Mouse (Mus musculus): ENCODE results near the gene Xpnpep2. TPM values are rescaled to one million over a fixed set of nuclear protein-coding genes. Genes with fewer than 3 reads are reported as not detected.

The Xpnpep2 gene
- polyA plus RNA-seq, 1 experiment from 2014 or later: 2.3 TPM

DNA sequence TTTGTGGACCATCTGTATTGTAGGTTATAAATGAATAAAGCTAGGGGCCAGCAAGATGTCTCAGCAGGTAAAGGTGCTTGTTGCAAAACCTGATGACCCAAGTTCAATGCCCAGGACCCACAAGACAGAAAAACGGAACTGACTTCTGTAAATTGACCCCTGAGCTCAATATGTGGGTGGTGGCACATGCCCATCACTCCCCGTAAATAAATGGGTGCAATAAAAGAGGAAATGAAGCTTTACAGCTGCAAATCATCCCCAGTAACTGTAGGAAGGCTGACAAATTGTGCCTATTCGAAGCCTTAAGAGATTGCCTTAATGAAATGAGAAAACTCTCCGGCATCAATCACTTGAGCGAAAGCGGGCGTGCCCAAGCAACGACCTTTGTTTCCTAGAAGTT lies 11.9 kb upstream of the Xpnpep2 start:
- no peak overlapping the region for H3K4me2 ChIP-seq (replicated peaks)

DNA sequence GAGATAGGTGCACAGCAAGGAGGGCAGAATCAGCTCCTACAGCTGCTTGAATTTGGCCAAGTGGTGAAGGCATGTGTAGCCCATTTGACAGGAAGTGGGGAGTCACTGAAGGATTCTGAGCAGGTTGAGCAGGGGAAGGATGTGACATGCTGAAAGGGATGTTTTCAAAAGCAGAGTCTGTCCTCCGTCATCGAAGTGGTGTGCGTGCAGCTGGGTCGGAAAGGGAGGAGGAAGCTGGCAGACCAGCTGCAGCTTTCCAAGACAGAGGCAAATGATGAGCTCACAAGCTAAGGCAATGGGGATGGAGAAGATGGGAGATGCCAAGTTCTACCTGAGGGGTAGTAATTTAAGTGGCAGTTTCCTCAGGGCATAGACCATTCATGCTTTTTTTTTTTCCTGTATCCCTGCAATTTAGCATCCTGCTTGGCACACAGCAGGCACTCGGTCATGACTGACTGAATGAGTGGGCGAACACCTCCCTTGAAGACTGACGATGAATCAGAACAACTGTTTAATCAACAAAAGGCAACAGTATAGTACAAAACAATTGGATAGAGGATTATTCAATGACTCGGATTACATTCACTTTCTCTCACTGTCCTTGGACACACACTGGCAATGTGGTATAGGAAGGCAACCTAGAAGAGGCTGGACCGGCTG lies 9.9 kb upstream of the Xpnpep2 start:
- WGBS: 71% methylated on average over 9 of the region's 9 CpGs
- Histone ChIP-seq H3K9me3 (replicated peaks) (no peaks in the 10 kb centered on the region), H3K27me3 (no peaks in the 10 kb centered on the region), H3K27ac (no peak overlapping the region), H3K9ac (no peak overlapping the region), H3K4me2 (replicated peaks) (no peak overlapping the region), H3K4me3 (no peak overlapping the region), H3K36me3 (no peaks in the 10 kb centered on the region), H3K4me1 (no peaks in the 10 kb centered on the region)
- no peak for ATAC-seq (ENCODE audit: low FRiP score)

More for the DNA sequence above, 11.9 kb upstream of the Xpnpep2 start:
- Histone ChIP-seq H3K9ac (no peak overlapping the region), H3K27ac (no peak overlapping the region), H3K36me3 (no peaks in the 10 kb centered on the region), H3K4me3 (no peak overlapping the region), H3K4me1 (no peaks in the 10 kb centered on the region), H3K27me3 (no peaks in the 10 kb centered on the region), H3K9me3 (replicated peaks) (no peaks in the 10 kb centered on the region)
- WGBS: 69% methylated on average over 8 of the region's 8 CpGs
- no peak for ATAC-seq (ENCODE audit: low FRiP score)

DNA sequence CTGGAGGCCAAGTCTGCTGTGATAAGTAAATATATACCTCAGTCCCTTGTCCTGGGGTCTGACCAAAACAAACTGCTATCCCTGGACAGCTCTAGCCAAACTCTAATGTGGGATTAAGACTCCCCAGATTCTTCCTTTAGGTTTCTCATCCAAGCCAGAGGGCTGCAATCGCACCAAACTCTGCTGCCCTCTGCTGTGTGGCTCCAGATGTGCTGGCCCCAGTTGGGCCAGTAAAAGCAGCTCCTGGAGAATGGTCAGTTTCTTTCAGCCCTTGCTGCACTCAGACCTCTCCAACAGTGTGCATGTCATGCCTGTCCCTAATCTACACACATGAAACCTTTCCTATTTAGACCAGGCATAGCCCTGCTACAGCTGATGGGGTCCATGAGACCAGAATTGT lies 8.7 kb upstream of the Xpnpep2 start:
- no peaks in the 10 kb centered on the region for H3K9me3 ChIP-seq (replicated peaks)
- H3K9ac ChIP-seq: no peak overlapping the region
- no peaks in the 10 kb centered on the region for H3K27me3 ChIP-seq
- WGBS: 20% methylated on average over 1 of the region's 1 CpGs
- H3K4me3 ChIP-seq: no peak overlapping the region
- no peak overlapping the region for H3K4me2 ChIP-seq (replicated peaks)
- no peak for ATAC-seq (ENCODE audit: low FRiP score)
- H3K4me1 ChIP-seq: no peaks in the 10 kb centered on the region
- no peak overlapping the region for H3K27ac ChIP-seq
- no peaks in the 10 kb centered on the region for H3K36me3 ChIP-seq

DNA sequence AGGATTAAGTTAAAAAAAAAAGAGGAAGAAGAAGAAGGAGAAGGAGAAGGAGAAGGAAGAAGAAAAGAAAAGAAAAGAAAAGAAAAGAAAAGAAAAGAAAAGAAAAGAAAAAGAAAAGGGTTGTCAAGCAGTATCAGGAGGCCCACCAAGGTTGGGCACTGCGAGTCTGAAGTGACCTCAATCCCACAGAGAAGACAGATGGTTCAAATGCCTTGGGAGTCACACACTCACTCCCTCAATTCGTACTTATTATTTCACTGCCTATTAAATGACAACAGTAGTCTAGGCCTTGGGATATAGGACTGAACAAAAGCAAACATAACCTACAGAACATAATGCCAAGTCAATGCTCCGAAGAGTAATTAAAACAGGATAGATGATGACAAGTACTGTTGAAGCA lies 5.3 kb upstream of the Xpnpep2 start:
- Histone ChIP-seq H3K4me1 (no peaks in the 10 kb centered on the region), H3K27ac (no peak overlapping the region), H3K36me3 (no peaks in the 10 kb centered on the region), H3K4me3 (no peak overlapping the region), H3K4me2 (replicated peaks) (no peak overlapping the region), H3K27me3 (no peaks in the 10 kb centered on the region), H3K9me3 (replicated peaks) (no peaks in the 10 kb centered on the region), H3K9ac (no peak overlapping the region)
- 79% methylated on average over 3 of the region's 3 CpGs for WGBS
- no peak for ATAC-seq (ENCODE audit: low FRiP score)

DNA sequence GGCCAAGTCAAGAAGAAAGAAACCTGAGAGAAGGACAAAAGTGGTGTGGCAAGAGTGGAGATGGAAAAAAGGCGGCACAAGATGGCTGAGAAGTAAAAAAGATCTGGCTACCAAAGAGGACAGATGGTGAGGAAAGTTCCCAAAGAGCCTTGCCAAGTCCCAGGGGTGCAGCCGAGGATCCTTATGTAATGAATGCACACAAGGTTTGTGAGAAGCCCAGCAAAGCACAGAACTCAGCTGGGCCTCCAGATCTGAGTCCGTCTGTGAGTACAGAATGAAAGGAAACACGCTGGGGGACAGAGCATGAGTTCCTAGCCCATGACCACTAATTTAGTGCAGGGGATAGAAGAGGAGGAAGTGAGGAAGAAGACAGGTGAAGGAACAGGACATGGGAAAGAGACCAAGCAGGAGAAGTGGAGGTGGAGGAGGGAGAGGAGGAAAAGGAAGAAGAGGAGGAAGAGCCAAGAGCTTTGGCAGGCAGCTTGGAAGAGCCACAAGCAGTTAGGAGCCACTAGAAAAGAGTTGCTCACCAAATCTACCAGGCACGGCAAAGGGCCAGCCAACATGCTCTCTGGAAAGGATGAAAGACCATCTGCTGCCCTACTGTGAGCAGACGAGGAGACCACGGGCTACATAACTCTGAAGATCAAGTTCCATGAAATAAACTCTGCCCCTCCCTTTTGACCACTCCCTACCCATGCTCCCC lies 3.6 kb upstream of the Xpnpep2 start:
- H3K4me2 ChIP-seq (replicated peaks): no peak overlapping the region
- 79% methylated on average over 7 of the region's 7 CpGs for WGBS
- no peak for ATAC-seq (ENCODE audit: low FRiP score)
- no peak overlapping the region for H3K4me3 ChIP-seq
- no peak overlapping the region for H3K27ac ChIP-seq
- H3K36me3 ChIP-seq: no peaks in the 10 kb centered on the region
- no peaks in the 10 kb centered on the region for H3K9me3 ChIP-seq (replicated peaks)
- no peaks in the 10 kb centered on the region for H3K4me1 ChIP-seq
- H3K27me3 ChIP-seq: no peaks in the 10 kb centered on the region
- H3K9ac ChIP-seq: no peak overlapping the region

DNA sequence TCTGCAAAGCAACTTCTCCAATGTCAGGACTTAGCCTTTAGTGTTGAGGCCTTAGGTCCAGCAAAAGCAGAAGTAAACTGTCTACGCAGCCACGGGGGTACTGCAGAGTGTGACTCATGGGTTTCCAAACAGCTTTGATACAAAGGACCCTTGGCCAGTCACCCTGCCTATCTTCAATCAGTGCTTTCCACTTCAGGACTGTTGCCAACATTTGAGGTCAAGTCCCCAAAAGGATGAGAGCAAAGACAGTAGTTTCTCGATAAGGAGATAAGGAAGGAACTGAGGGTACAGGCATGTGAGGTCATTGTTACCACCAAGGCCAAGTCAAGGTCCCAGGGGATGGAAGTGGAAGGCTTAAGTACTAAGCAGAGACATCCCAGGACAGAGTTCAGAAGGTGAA lies 2.3 kb upstream of the Xpnpep2 start:
- no peak for ATAC-seq (ENCODE audit: low FRiP score)
- WGBS: 88% methylated on average over 3 of the region's 3 CpGs

DNA sequence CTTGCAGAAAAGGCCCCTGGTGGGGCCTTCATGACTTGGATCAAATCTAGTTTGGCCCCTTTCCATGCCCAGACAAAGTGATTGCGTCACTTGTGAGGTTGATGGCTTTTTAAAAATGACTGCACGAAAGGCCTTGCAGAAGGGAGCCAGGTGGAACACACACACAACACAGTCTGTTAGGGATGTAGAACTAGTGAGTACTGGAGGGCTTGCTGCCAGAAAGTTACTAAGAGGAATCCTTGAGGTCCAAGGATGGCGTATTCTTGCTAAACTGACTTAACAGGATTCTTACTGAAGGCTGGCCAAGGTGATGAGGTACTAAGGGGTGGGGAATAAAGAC lies 761 bp downstream of the Xpnpep2 start:
- no peaks in the 10 kb centered on the region for H3K27me3 ChIP-seq
- no peak for ATAC-seq (ENCODE audit: low FRiP score)
- H3K36me3 ChIP-seq: no peaks in the 10 kb centered on the region
- no peak overlapping the region for H3K4me2 ChIP-seq (replicated peaks)
- no peak overlapping the region for H3K9ac ChIP-seq
- no peaks in the 10 kb centered on the region for H3K4me1 ChIP-seq
- no peak overlapping the region for H3K27ac ChIP-seq
- H3K4me3 ChIP-seq: no peak overlapping the region
- 93% methylated on average over 3 of the region's 3 CpGs for WGBS
- H3K9me3 ChIP-seq (replicated peaks): no peaks in the 10 kb centered on the region

More for the DNA sequence above, 2.3 kb upstream of the Xpnpep2 start:
- no peaks in the 10 kb centered on the region for H3K4me1 ChIP-seq
- H3K9ac ChIP-seq: no peak overlapping the region
- no peaks in the 10 kb centered on the region for H3K36me3 ChIP-seq
- no peak overlapping the region for H3K4me3 ChIP-seq
- H3K9me3 ChIP-seq (replicated peaks): no peaks in the 10 kb centered on the region
- no peaks in the 10 kb centered on the region for H3K27me3 ChIP-seq
- no peak overlapping the region for H3K27ac ChIP-seq
- no peak overlapping the region for H3K4me2 ChIP-seq (replicated peaks)

DNA sequence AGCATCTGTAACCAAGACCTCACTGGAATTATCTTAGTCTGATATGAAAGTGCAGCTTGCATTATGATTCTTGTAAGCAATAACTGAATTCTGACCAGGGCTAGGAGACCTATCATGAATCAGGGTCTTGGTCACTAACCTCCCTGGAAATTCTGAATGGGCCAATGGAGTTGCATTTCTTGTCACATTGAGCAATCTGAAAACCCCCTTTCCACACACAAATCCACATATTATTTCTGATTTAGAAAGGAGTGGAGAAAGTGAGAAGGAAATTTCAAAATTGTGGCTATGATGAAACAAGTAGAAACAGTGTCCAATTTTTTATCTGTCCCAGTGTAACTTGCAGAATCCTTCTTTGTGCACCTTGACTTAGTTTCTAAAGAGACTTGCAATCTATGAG lies 10.8 kb downstream of the Xpnpep2 start:
- no peaks in the 10 kb centered on the region for H3K9me3 ChIP-seq (replicated peaks)
- peaks cover 3% of the 10 kb centered on the region; the same call in 1 of the 2 replicates for H3K27me3 ChIP-seq
- H3K4me1 ChIP-seq: no peaks in the 10 kb centered on the region
- H3K4me2 ChIP-seq (replicated peaks): no peak overlapping the region
- no peak for ATAC-seq (ENCODE audit: low FRiP score)
- no peaks in the 10 kb centered on the region for H3K36me3 ChIP-seq
- no peak overlapping the region for H3K4me3 ChIP-seq
- H3K27ac ChIP-seq: no peak overlapping the region
- H3K9ac ChIP-seq: no peak overlapping the region

DNA sequence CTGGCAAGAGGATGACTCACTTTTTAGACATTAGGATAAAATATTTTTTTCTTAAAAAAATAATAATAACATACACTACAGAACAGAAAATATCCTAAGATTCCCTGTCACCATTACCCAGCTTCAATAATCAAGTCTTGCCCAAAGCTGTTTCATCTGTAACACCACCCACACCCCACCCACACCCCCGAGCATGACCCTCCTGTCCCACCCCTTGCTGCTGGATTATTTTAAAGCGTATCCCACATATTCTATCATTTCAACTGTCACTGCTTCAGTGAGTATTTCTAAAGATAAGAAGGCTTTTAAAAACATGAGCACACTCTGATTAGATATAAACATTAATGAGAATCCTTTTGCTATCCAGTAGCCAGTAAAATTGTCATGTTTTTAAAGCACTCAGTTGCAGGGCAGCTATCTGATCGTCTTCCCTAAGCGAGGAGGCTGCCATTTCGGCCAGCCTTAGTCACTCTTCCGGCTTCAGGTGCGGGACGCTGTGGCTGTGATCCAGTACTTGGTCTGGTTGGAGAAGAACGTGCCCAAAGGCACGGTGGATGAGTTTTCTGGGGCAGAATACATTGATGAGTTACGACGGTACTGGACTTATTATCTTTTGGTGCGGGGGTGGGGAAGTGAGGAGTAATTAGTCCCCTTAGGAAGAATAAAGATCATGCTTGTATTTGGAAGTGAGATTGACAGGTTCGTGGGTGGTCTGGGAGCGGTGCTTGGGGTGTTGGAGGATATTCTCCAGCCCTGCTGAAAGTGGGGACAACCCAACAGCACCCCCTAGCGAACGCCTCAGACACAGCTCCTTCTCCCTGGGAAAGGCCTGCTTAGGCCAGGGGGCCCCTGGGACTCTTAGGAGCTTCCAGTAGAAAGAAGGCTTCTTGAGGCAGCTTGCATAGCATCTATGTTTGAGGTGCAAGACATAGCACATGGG lies 15.9 kb downstream of the Xpnpep2 start:
- H3K4me3 ChIP-seq: no peak overlapping the region
- H3K27me3 ChIP-seq: no peaks in the 10 kb centered on the region
- peak overlapping the region; percentile 21; the same call in 1 of the 2 replicates for H3K4me2 ChIP-seq (replicated peaks)
- no peaks in the 10 kb centered on the region for H3K9me3 ChIP-seq (replicated peaks)
- no peak overlapping the region for H3K9ac ChIP-seq
- no peak overlapping the region for H3K27ac ChIP-seq
- H3K4me1 ChIP-seq: no peaks in the 10 kb centered on the region
- no peak for ATAC-seq (ENCODE audit: low FRiP score)
- 29% methylated on average over 17 of the region's 17 CpGs for WGBS
- H3K36me3 ChIP-seq: no peaks in the 10 kb centered on the region

DNA sequence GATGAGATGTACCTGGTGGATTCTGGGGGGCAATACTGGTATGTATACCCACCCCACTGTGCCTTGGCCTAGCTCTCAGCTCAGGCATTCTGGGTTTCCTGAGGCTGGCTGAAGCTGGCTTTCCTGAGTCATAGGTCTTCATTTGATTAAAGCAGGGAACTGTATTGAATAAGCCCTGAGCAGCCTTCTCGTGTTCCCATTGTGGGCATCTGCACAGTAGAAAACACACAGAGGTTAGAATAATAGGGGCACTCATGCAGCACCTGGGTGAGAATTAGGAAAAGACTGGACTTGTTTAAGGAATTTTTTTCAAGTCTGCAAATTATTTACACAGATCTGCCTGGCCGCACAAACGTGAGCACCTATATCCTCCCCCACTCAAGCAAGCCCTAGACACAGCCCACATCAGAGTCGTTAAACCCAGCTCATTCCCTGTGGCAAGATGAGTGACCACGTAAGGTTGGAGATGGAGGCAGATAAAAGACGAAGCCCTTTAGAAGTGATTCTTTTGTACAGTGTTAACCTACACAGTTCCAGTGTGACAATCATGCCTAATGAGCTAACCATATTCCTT lies 18.5 kb downstream of the Xpnpep2 start:
- Histone ChIP-seq H3K4me2 (replicated peaks) (no peak overlapping the region), H3K9me3 (replicated peaks) (no peaks in the 10 kb centered on the region), H3K36me3 (no peaks in the 10 kb centered on the region), H3K4me3 (no peak overlapping the region), H3K9ac (no peak overlapping the region), H3K4me1 (no peaks in the 10 kb centered on the region), H3K27ac (no peak overlapping the region), H3K27me3 (no peaks in the 10 kb centered on the region)
- WGBS: 71% methylated on average over 6 of the region's 6 CpGs
- ATAC-seq (ENCODE audit: low FRiP score): no peak

DNA sequence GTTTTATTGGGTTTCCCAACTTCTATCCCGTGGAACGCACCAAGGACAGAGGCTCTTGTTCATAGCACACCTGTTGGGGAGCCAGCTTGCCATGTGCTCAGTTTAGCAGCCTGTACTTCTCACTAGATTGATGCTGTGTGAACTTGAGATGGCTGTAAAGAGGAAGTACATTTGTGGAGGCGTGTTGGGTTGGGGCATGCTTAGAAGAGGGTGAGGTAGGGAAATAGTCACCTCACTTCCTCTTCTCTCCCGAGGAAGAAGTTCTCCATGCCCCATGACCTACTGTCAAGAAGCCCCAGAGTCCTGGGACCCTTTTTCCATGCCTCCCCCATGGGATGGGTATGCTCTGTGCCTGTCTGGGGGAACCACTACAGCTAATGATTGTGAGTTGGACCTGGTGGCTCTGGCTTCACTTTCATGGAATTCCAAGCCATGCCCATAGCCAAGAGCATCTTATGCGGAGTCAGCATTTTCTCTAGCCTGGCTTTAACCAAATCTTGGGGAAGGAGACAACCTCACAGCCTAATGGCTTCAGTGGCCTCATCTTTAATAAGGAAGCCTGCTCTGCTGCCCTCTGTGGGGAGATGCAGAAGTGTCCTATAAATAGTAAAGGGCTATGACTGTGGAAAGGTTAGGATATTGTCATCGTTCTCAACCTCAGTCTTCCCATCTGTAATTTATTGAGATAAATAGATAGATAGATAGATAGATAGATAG lies 19.1 kb downstream of the Xpnpep2 start:
- no peak for ATAC-seq (ENCODE audit: low FRiP score)
- 76% methylated on average over 6 of the region's 6 CpGs for WGBS
- H3K4me3 ChIP-seq: no peak overlapping the region
- no peak overlapping the region for H3K9ac ChIP-seq
- no peaks in the 10 kb centered on the region for H3K27me3 ChIP-seq
- H3K9me3 ChIP-seq (replicated peaks): no peaks in the 10 kb centered on the region
- no peaks in the 10 kb centered on the region for H3K4me1 ChIP-seq
- no peak overlapping the region for H3K4me2 ChIP-seq (replicated peaks)
- no peak overlapping the region for H3K27ac ChIP-seq
- H3K36me3 ChIP-seq: no peaks in the 10 kb centered on the region

DNA sequence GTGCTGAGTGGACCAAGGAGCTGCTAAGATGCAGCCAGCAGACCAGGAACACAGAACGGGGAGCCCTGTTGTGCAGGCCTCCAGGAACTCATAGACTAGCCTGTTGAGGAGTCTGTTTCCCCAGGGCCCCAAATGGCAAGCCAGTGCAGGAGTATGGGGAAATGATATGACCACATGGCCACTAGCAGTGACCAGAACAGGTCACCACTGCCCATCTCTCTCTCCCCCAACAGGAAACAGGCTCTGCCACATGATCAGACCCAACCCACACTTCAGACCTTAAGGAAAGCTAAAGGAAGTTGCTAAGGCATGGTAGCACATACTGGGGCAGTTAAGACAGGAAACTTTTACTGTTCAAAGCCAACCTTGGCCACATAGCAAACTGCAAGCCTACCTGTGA lies 20.6 kb downstream of the Xpnpep2 start:
- no peaks in the 10 kb centered on the region for H3K27me3 ChIP-seq
- H3K9me3 ChIP-seq (replicated peaks): no peaks in the 10 kb centered on the region
- no peak for ATAC-seq (ENCODE audit: low FRiP score)
- 64% methylated on average over 1 of the region's 1 CpGs for WGBS
- no peaks in the 10 kb centered on the region for H3K4me1 ChIP-seq
- H3K9ac ChIP-seq: no peak overlapping the region
- no peak overlapping the region for H3K4me2 ChIP-seq (replicated peaks)
- no peaks in the 10 kb centered on the region for H3K36me3 ChIP-seq
- no peak overlapping the region for H3K27ac ChIP-seq
- H3K4me3 ChIP-seq: no peak overlapping the region

All from hindbrain, embryonic 12.5 days (tissue).